Mouse (Mus musculus): ENCODE measurements around the gene Fto. TPM values are rescaled to one million over a fixed set of nuclear protein-coding genes. Genes with fewer than 3 reads are reported as not detected.

Gene Fto
- total RNA-seq, 2 experiments from 2014 or later: 159 to 163 TPM

GRCm38 (mm10) chr8:91323511-91323910 lies 10.2 kb downstream of the Fto start:
- peak in 1 of 2 experiments; percentile 39 for DNase-seq (ENCODE audit: low spot score in 2 of 2)

GRCm38 (mm10) chr8:91324271-91324670 lies 10.9 kb downstream of the Fto start:
- no peak for DNase-seq (ENCODE audit: low spot score in 2 of 2)

- no peak for DNase-seq (ENCODE audit: low spot score in 2 of 2)
These were observed 11.6 kb downstream of the Fto start for GRCm38 (mm10) chr8:91324916-91325315.

- no peak for DNase-seq (ENCODE audit: low spot score in 2 of 2)
These were observed 12.7 kb downstream of the Fto start for GRCm38 (mm10) chr8:91326018-91326417.

GRCm38 (mm10) chr8:91326946-91327345 lies 13.6 kb downstream of the Fto start:
- no peak for DNase-seq (ENCODE audit: low spot score in 2 of 2)

GRCm38 (mm10) chr8:91327471-91328205 lies 14.3 kb downstream of the Fto start:
- no peak for DNase-seq (ENCODE audit: low spot score in 2 of 2)

- no peak for DNase-seq (ENCODE audit: low spot score in 2 of 2)
These were observed 15.7 kb downstream of the Fto start for GRCm38 (mm10) chr8:91329056-91329455.

- no peak for DNase-seq (ENCODE audit: low spot score in 2 of 2)
These were observed 16.1 kb downstream of the Fto start for GRCm38 (mm10) chr8:91329461-91329850.

- peak; percentile 57 to 60 for DNase-seq (ENCODE audit: low spot score in 2 of 2)
These were observed 25.2 kb downstream of the Fto start for GRCm38 (mm10) chr8:91338389-91339154.

- DNase-seq (ENCODE audit: low spot score in 2 of 2): no peak
These were observed 26.3 kb downstream of the Fto start for GRCm38 (mm10) chr8:91339651-91340050.

- no peak for DNase-seq (ENCODE audit: low spot score in 2 of 2)
These were observed 27.4 kb downstream of the Fto start for GRCm38 (mm10) chr8:91340746-91341145.

- no peak for DNase-seq (ENCODE audit: low spot score in 2 of 2)
These were observed 28.9 kb downstream of the Fto start for GRCm38 (mm10) chr8:91342196-91342595.

- no peak for DNase-seq (ENCODE audit: low spot score in 2 of 2)
These were observed 29.5 kb downstream of the Fto start for GRCm38 (mm10) chr8:91342798-91343197.

GRCm38 (mm10) chr8:91344659-91345058 lies 31.3 kb downstream of the Fto start:
- DNase-seq (ENCODE audit: low spot score in 2 of 2): no peak

- no peak for DNase-seq (ENCODE audit: low spot score in 2 of 2)
These were observed 33.8 kb downstream of the Fto start for GRCm38 (mm10) chr8:91347146-91347545.

GRCm38 (mm10) chr8:91347595-91347994 lies 34.3 kb downstream of the Fto start:
- DNase-seq (ENCODE audit: low spot score in 2 of 2): no peak

GRCm38 (mm10) chr8:91349816-91350215 lies 36.5 kb downstream of the Fto start:
- DNase-seq (ENCODE audit: low spot score in 2 of 2): no peak

- peak; percentile 37 to 65 for DNase-seq (ENCODE audit: low spot score in 2 of 2)
These were observed 37.3 kb downstream of the Fto start for GRCm38 (mm10) chr8:91350628-91351027.

- DNase-seq (ENCODE audit: low spot score in 2 of 2): no peak
These were observed 39.3 kb downstream of the Fto start for GRCm38 (mm10) chr8:91352598-91352997.

- no peak for DNase-seq (ENCODE audit: low spot score in 2 of 2)
These were observed 39.7 kb downstream of the Fto start for GRCm38 (mm10) chr8:91353062-91353461.

- no peak for DNase-seq (ENCODE audit: low spot score in 2 of 2)
These were observed 40.6 kb downstream of the Fto start for GRCm38 (mm10) chr8:91353907-91354306.

GRCm38 (mm10) chr8:91355301-91355905 lies 42.1 kb downstream of the Fto start:
- DNase-seq (ENCODE audit: low spot score in 2 of 2): no peak
